Mouse (Mus musculus) stomach, postnatal 0 days (tissue): ENCODE data around the gene Rgs3.

ENCODE experiments used
- CTCF ChIP-seq: IDR thresholded peaks from 2 replicates; pipeline ENCODE4 v1.5.1; 2016; ENCODE audit warnings: antibody characterized with exemption, low read depth, mild to moderate bottlenecking, moderate library complexity
- EP300 ChIP-seq: optimal IDR thresholded peaks from 2 replicates; pipeline ENCODE3; 2016; ENCODE audit warnings: antibody characterized with exemption

GRCm38 (mm10) chr4:62634054-62634591 is 74.5 kb downstream of the Rgs3 start:
- TF ChIP-seq CTCF (no peak), EP300 (no peak)
